Mouse (Mus musculus) forebrain, embryonic 15.5 days (tissue): ENCODE data around the gene Ptprr. TPM values are rescaled to one million over a fixed set of nuclear protein-coding genes. Genes with fewer than 3 reads are reported as not detected.

Experiments used
- ATAC-seq: fragments of 200-750 bp; cut with Nextera tagmentation; replicated peaks from 2 replicates; pipeline ENCODE4 v1.8.0; 2017; ENCODE audit warnings: mild to moderate bottlenecking, moderate TSS enrichment, moderate library complexity
- H3K27ac ChIP-seq: fragments of 300-500 bp; sonication (generic); replicated peaks from 2 replicates; pipeline ENCODE4 v1.5.1; 2015; ENCODE audit warnings: mild to moderate bottlenecking, inconsistent platforms
- H3K27me3 ChIP-seq: fragments of 300-500 bp; sonication (generic); 2 replicates; pipeline ENCODE4 v1.6.1; 2015; ENCODE audit warnings: inconsistent platforms
- H3K36me3 ChIP-seq: fragments of 300-500 bp; sonication (generic); 2 replicates; pipeline ENCODE4 v1.6.1; 2015; ENCODE audit warnings: mild to moderate bottlenecking, inconsistent platforms
- H3K4me1 ChIP-seq: fragments of 300-500 bp; sonication (generic); 2 replicates; pipeline ENCODE4 v1.6.1; 2015; ENCODE audit warnings: inconsistent platforms
- H3K4me2 ChIP-seq: fragments of 300-500 bp; sonication (generic); replicated peaks from 2 replicates; pipeline ENCODE4 v1.6.1; 2015; ENCODE audit warnings: mild to moderate bottlenecking, inconsistent platforms
- H3K4me3 ChIP-seq: fragments of 300-500 bp; sonication (generic); 2 replicates; pipeline ENCODE4 v1.5.1; 2015; ENCODE audit warnings: mild to moderate bottlenecking, inconsistent platforms
- H3K9ac ChIP-seq: fragments of 300-500 bp; sonication (generic); replicated peaks from 2 replicates; pipeline ENCODE4 v1.6.1; 2015; ENCODE audit warnings: mild to moderate bottlenecking, inconsistent platforms
- H3K9me3 ChIP-seq: fragments of 300-500 bp; sonication (generic); 2 replicates; pipeline ENCODE4 v1.6.1; 2016; ENCODE audit warnings: inconsistent platforms
- WGBS: fragments of 180-500 bp; shearing (Covaris S2); methylation state at CpG from one replicate; pipeline ENCODE4 v1.1.7; 2015; ENCODE audit warnings: mixed read lengths; 5-methylcytosine and 5-hydroxymethylcytosine counted together
- polyA plus RNA-seq: library from polyadenylated mRNA; unstranded; fragments of >200 nt; fragmentation: Nextera tagmentation; extraction: Ambion mirVana; gene quantifications from 2 replicates; pipeline ENCODE4 v1.2.1, GENCODE M21; 2015

Gene Ptprr
- polyA plus RNA-seq, 1 experiment from 2014 or later = 9.2 TPM

DNA sequence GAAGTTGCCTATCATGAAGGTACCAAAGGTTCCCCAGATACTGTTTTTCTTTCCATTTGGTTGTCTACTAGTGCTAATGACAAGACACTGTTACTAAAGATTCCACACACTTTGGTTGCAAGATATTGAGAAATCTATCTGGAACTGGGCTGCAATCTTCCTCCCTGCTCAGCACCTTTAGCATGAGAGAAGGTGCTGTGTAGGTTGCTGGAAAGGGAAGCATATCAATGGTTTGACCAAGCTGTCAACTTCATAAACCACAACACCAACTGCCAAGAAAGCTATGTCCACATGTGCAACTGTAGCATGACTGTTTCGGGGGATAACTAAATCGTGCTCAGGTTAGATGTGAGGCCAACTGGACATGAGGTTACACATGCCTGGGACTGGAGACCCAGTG, 103.5 kb downstream of the Ptprr start:
- H3K4me1 ChIP-seq = no peaks in the 10 kb centered on the region
- no peak overlapping the region for H3K27ac ChIP-seq
- 99% methylated on average over 2 of the region's 2 CpGs for WGBS
- no peaks in the 10 kb centered on the region for H3K27me3 ChIP-seq
- no peaks in the 10 kb centered on the region for H3K36me3 ChIP-seq
- H3K9ac ChIP-seq = no peak overlapping the region
- ATAC-seq = no peak
- H3K4me3 ChIP-seq = no peak overlapping the region
- no peak overlapping the region for H3K4me2 ChIP-seq
- H3K9me3 ChIP-seq = no peaks in the 10 kb centered on the region

DNA sequence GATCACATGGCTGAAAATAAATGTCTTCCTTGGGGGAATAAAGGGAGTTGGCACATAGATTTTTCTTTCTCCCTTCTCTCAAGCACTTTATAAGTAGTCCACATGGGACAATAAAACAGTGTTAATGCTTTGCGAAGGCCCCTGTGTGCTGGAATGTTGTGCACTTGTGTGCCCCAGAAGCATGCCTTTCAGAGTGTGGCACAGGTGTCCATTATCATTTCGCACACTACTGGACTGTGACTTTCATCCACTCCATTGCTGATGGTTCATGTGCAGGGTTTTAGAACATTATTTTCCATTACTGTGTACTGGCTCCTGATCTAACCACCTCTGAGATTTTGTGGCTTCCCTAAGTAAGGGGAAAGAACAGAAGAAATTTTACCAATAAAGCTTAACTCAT, 105.8 kb downstream of the Ptprr start:
- Histone ChIP-seq H3K36me3 (no peaks in the 10 kb centered on the region), H3K4me1 (no peaks in the 10 kb centered on the region), H3K9me3 (no peaks in the 10 kb centered on the region), H3K9ac (no peak overlapping the region), H3K4me3 (no peak overlapping the region), H3K27ac (no peak overlapping the region), H3K4me2 (no peak overlapping the region), H3K27me3 (no peaks in the 10 kb centered on the region)
- WGBS = 87% methylated on average over 2 of the region's 2 CpGs
- no peak for ATAC-seq

DNA sequence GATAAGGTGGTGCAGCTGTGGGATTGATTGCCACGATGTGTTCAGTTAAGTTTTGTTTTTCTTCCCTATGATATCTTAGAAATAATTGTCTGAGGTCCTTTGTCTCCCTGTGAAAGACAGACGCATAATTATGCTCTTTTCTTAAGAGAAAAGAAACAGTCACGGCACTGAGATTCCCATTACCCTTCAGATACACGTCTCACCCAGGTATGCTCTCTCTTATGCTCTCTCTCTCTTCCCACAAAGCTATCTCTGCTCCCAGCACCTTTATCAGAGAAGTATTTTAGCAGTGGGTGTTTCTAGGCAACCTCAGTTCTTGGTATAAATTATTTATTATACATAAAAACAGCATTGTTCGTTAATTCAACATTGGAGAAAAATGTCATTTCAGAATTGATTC, 107.4 kb downstream of the Ptprr start:
- no peaks in the 10 kb centered on the region for H3K36me3 ChIP-seq
- no peaks in the 10 kb centered on the region for H3K9me3 ChIP-seq
- no peaks in the 10 kb centered on the region for H3K4me1 ChIP-seq
- ATAC-seq = no peak
- no peak overlapping the region for H3K27ac ChIP-seq
- no peak overlapping the region for H3K4me2 ChIP-seq
- no peak overlapping the region for H3K9ac ChIP-seq
- no peak overlapping the region for H3K4me3 ChIP-seq
- no peaks in the 10 kb centered on the region for H3K27me3 ChIP-seq
- WGBS = 58% methylated on average over 5 of the region's 5 CpGs

DNA sequence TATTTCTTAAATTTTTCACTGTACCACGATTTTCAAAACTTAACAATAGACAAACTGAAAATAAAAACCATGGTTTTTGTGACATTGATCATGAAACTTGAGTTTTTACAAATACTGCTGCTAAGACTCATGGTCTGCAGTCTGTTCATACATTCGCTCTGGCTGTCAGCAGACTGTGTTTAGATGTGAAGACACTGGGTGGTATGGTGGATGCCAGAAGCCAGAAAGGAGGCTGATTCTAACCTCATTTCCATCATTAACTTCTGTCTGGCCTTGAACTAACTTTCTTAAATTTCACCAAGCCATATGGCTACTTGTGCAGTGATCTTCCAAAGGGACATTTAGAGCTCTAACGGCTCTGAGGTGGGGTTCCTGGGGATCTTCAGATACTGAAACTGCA, 112.4 kb downstream of the Ptprr start:
- Histone ChIP-seq H3K9ac (no peak overlapping the region), H3K4me3 (no peak overlapping the region), H3K9me3 (no peaks in the 10 kb centered on the region), H3K36me3 (no peaks in the 10 kb centered on the region), H3K27ac (no peak overlapping the region), H3K4me1 (no peaks in the 10 kb centered on the region), H3K27me3 (no peaks in the 10 kb centered on the region), H3K4me2 (no peak overlapping the region)
- 83% methylated on average over 3 of the region's 3 CpGs for WGBS
- ATAC-seq = no peak

DNA sequence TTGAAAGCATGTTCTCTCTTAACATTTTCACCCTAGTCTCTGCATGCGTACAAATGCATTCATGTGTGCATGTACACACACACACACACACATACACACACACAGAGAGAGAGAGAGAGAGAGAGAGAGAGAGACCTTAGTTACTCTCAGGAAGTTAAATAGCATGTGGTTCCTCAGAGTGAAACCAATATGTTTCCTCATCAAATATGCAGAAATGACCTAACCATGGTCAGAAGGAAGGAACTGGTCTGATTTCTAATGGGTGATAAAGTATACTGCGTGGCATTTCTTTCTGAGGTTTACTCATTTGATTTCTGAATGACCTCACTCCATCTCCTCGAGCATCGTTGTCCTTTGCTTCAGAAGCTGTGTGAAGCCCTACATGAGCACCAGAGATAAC, 113.2 kb downstream of the Ptprr start:
- WGBS = 84% methylated on average over 4 of the region's 4 CpGs

DNA sequence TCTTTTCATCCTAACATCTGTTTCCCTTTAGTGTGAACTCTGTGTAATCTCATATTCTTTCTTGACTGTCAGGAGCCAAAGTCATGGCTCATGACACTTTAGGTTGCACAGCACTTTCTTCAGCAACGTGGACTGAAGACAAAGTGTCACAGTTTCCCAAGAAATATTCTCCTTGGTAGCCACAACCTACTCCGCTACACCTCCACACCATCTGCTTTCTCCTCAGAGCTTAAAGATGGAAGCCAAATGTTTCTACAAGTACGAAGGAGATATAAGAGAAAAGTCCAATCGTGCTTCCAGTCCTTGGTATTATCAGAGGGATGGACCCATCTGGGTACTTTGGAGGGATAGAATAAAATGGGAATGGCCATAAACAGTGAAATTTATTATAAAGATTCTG, 114.2 kb downstream of the Ptprr start:
- no peaks in the 10 kb centered on the region for H3K27me3 ChIP-seq
- no peaks in the 10 kb centered on the region for H3K36me3 ChIP-seq
- H3K4me1 ChIP-seq = no peaks in the 10 kb centered on the region
- no peak overlapping the region for H3K4me2 ChIP-seq
- WGBS = 85% methylated on average over 4 of the region's 4 CpGs
- no peak for ATAC-seq
- no peaks in the 10 kb centered on the region for H3K9me3 ChIP-seq
- no peak overlapping the region for H3K4me3 ChIP-seq
- H3K27ac ChIP-seq = no peak overlapping the region
- H3K9ac ChIP-seq = no peak overlapping the region

More for the DNA sequence above, 113.2 kb downstream of the Ptprr start:
- Histone ChIP-seq H3K36me3 (no peaks in the 10 kb centered on the region), H3K9ac (no peak overlapping the region), H3K4me3 (no peak overlapping the region), H3K4me2 (no peak overlapping the region), H3K9me3 (no peaks in the 10 kb centered on the region), H3K27me3 (no peaks in the 10 kb centered on the region), H3K27ac (no peak overlapping the region), H3K4me1 (no peaks in the 10 kb centered on the region)
- no peak for ATAC-seq

DNA sequence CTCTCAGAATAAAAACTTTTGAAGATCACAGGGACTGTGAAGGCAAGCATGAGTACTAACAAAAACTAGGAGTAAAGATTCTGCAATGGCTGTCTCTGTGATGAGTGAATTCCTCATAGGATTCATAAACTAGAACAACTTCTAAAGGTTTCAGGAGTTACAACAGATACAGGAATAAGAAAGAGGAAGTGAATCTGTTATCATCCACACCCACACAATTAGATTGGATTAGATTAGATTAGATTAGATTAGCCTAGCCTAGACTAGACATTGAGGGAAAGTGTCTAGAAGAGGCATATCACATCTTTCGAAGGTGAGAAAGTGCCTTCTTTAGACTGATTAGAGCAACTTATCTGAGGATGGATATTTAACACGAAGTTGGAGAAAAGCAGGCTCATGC, 117.2 kb downstream of the Ptprr start:
- no peak overlapping the region for H3K4me3 ChIP-seq
- H3K27me3 ChIP-seq = no peaks in the 10 kb centered on the region
- no peak overlapping the region for H3K9ac ChIP-seq
- WGBS = 86% methylated on average over 2 of the region's 2 CpGs
- no peaks in the 10 kb centered on the region for H3K9me3 ChIP-seq
- no peak overlapping the region for H3K4me2 ChIP-seq
- no peak for ATAC-seq
- H3K4me1 ChIP-seq = no peaks in the 10 kb centered on the region
- no peaks in the 10 kb centered on the region for H3K36me3 ChIP-seq
- no peak overlapping the region for H3K27ac ChIP-seq

DNA sequence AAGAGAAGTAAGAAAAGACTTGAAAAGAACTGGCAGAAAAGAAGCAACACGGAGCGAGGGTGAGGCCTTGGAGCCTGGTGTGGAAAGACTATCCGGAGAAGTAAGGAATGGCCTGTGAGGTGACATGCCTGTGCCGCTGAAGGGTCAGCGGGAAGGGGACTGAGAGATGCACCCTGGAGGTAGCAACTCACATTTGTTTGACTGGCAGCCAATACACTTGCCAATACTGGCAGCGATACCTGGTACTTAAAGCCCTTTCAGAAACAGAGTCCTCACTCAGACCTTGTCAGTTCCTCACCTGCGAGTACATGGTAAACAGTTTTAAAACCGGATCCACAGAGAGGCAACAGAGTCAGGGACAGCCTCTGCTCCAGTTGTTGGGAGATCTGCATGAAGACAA, 122.2 kb downstream of the Ptprr start:
- WGBS = 94% methylated on average over 8 of the region's 8 CpGs
- no peaks in the 10 kb centered on the region for H3K9me3 ChIP-seq

DNA sequence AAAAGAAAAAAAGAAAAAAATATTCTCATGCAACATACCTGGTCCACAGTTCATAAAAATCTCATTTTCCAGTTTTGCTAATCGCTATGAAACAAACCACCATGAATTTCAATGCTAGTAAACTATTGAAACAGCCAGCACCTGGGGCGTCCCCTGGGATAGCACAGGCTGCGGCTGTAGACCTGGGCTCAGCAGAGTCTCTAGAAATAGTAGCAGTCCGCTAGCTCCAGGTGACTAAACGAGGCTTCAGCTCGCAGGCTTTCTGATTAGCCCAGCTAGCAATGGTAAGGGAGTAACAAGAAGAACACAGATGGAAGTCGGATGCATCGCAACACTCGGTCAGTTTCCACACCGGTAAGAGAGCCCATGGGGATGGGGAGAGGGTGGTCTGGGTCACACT, 125.7 kb downstream of the Ptprr start:
- Histone ChIP-seq H3K4me1 (no peaks in the 10 kb centered on the region), H3K27ac (no peak overlapping the region), H3K36me3 (no peaks in the 10 kb centered on the region), H3K4me2 (no peak overlapping the region), H3K9ac (no peak overlapping the region), H3K27me3 (no peaks in the 10 kb centered on the region), H3K9me3 (no peaks in the 10 kb centered on the region), H3K4me3 (no peak overlapping the region)
- ATAC-seq = no peak
- 91% methylated on average over 10 of the region's 10 CpGs for WGBS

More for the DNA sequence above, 122.2 kb downstream of the Ptprr start:
- H3K4me3 ChIP-seq = no peak overlapping the region
- no peaks in the 10 kb centered on the region for H3K36me3 ChIP-seq
- no peak for ATAC-seq
- H3K4me2 ChIP-seq = no peak overlapping the region
- H3K27ac ChIP-seq = no peak overlapping the region
- no peaks in the 10 kb centered on the region for H3K4me1 ChIP-seq
- no peak overlapping the region for H3K9ac ChIP-seq
- no peaks in the 10 kb centered on the region for H3K27me3 ChIP-seq

DNA sequence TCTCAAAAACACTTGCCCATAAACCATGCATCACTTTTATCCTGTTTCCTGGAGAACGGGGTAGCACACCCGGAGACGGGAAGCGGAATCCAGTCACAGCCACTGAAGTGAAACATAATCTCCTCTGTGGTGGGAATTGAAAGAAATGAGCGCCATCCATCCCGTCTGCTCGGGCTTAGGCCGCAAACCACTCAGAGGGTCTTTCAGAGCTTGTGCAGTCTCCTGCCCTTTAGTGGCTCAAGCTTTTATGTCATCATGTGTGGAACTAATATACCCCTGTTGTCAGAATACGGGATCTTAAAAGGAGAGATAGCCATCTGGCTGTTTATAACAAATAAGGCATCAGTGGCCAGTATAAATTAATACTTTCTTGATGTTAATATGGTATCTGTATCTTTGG, 128.1 kb downstream of the Ptprr start:
- H3K4me2 ChIP-seq = no peak overlapping the region
- ATAC-seq = no peak

DNA sequence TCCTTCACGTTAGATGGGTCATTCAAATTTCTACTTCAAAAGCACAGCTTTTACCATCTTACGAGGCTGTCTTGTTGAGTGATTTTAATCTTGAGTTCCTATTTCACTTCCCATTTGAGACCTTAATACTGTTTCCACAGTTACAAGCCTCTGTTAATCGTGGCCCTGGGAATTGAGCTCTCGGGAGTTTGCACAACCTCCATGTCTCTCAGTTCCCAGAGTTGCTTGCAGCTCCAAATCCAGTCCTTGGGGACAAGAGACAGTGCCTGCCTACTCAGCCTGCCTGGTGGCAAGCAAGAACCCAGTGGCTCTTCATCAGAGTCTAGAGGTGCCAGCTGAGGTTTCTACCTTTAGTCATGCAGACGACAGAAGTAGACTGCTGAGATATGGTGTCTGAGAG, 136.7 kb downstream of the Ptprr start:
- no peak for ATAC-seq
- WGBS = 79% methylated on average over 5 of the region's 5 CpGs
- no peak overlapping the region for H3K9ac ChIP-seq
- H3K9me3 ChIP-seq = no peaks in the 10 kb centered on the region
- no peak overlapping the region for H3K4me3 ChIP-seq
- no peaks in the 10 kb centered on the region for H3K36me3 ChIP-seq
- H3K27ac ChIP-seq = no peak overlapping the region
- no peaks in the 10 kb centered on the region for H3K27me3 ChIP-seq
- H3K4me1 ChIP-seq = no peaks in the 10 kb centered on the region
- no peak overlapping the region for H3K4me2 ChIP-seq

More for the DNA sequence above, 128.1 kb downstream of the Ptprr start:
- 36% methylated on average over 9 of the region's 9 CpGs for WGBS
- Histone ChIP-seq H3K9ac (no peak overlapping the region), H3K9me3 (no peaks in the 10 kb centered on the region), H3K27me3 (no peaks in the 10 kb centered on the region), H3K4me1 (no peaks in the 10 kb centered on the region), H3K36me3 (no peaks in the 10 kb centered on the region), H3K4me3 (no peak overlapping the region), H3K27ac (no peak overlapping the region)

DNA sequence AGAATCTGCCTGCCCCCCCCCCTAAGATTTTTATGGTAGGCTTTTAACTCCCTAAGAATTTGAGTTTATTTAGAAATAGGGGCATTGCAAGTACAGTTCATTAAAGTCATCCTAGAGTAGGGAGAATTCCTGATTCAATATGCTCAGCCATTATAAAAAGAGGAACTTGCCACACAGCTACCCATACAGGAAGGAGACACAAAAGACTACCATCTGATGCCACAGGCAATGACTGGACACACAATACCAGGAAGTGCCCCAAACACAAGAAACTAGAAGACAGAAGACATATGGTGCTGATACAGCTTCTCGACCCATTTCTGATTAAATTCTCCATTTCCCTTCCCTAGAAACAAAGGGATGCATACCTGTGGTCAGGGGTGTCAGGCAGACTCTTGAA, 138.7 kb downstream of the Ptprr start:
- ATAC-seq = no peak
- H3K27ac ChIP-seq = no peak overlapping the region
- H3K9ac ChIP-seq = no peak overlapping the region
- no peaks in the 10 kb centered on the region for H3K9me3 ChIP-seq
- 79% methylated on average over 1 of the region's 1 CpGs for WGBS
- H3K4me1 ChIP-seq = no peaks in the 10 kb centered on the region
- H3K4me3 ChIP-seq = no peak overlapping the region
- no peak overlapping the region for H3K4me2 ChIP-seq
- no peaks in the 10 kb centered on the region for H3K36me3 ChIP-seq
- no peaks in the 10 kb centered on the region for H3K27me3 ChIP-seq

DNA sequence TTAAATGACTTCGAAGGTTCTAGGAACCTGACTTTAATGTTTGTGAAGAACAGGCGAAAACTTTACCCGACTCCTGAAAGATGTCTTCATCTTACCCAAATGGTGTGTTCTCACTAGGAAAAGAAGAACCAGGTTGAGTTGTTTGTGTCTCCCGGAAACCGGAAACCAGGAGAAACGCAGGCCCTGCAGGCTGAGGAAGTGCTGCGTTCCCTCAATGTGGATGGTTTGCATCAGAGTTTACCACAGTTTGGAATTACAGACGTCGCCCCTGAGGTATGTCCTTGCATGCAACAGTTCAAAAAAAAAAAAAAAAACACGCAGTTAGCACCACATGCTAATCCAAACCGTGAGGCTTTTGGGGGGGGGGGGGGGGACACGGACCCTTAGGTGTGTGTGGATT, 144.3 kb downstream of the Ptprr start:
- ATAC-seq = no peak
- 88% methylated on average over 11 of the region's 12 CpGs for WGBS
- no peaks in the 10 kb centered on the region for H3K27me3 ChIP-seq

More for the DNA sequence above, 144.3 kb downstream of the Ptprr start:
- Histone ChIP-seq H3K27ac (no peak overlapping the region), H3K9ac (no peak overlapping the region), H3K4me2 (no peak overlapping the region), H3K4me3 (no peak overlapping the region), H3K9me3 (no peaks in the 10 kb centered on the region), H3K36me3 (no peaks in the 10 kb centered on the region), H3K4me1 (no peaks in the 10 kb centered on the region)
